Mouse (Mus musculus) left cerebral cortex, adult 8-10 months (tissue): ENCODE results near the gene Nfib. TPM values are rescaled to one million over a fixed set of nuclear protein-coding genes. Genes with fewer than 3 reads are reported as not detected.
"Not testable (repeated sequence)": the region's sequence is repeated elsewhere in the genome, so short reads cannot be mapped to it uniquely, and the experiment has no call there.

Experiments
- DNase-seq, 2 experiments: peaks; one replicate each; pipeline ENCODE4 v3.0.0; 2022; ENCODE audit warnings: low spot score in 2 of 2
- total RNA-seq, 4 experiments: library from RNA; stranded (reverse); gene quantifications; 2 replicates each; pipeline ENCODE4 v1.2.4; 2022

The Nfib gene
- total RNA-seq, 4 experiments from 2014 or later: 70.7 to 94.9 (median 78.3) TPM

DNA sequence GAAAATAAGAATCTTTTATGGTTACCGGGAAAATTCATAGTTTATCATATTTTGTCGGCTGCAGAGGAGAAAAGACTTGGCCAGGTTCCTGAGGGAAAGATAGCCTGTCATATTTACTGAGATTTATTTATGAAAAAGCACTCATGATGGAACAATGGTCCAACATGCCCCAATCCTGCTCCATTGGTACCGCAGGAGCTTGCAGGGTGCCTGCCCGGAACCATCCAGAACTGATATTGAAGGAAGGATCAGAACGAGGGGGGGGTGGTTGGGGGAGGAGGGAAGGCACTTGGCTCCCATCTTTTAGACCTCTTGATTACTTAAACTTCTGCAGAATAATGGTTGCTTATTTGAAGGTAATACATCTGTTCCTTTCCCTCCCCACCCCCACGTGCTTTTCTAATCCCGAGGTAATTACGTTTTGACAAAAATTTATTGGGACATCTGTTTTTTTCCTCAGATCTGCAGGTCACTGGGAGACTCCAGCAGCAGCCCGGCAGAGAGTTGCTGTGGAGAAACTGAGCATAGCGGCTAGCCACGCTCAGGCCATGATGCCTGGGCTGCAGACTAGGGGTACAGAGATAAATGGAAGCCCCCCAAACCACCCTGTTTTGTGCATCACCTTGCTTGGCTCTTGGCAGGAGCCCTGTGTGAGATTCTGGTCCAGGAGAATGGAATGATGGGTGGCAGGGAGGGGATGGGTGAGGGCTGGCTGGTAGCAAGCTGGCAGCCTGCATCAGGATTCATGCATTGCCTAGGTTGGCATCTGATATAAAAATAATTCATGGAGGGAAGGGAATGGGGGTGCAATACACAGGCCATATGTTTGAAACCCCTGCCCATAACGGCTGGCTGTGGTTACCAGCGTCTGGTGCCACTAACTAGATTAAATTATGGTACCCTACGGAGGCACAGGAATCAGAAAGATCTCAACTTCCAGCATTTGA lies 437.4 kb downstream of the Nfib start:
- DNase-seq: no peak

DNA sequence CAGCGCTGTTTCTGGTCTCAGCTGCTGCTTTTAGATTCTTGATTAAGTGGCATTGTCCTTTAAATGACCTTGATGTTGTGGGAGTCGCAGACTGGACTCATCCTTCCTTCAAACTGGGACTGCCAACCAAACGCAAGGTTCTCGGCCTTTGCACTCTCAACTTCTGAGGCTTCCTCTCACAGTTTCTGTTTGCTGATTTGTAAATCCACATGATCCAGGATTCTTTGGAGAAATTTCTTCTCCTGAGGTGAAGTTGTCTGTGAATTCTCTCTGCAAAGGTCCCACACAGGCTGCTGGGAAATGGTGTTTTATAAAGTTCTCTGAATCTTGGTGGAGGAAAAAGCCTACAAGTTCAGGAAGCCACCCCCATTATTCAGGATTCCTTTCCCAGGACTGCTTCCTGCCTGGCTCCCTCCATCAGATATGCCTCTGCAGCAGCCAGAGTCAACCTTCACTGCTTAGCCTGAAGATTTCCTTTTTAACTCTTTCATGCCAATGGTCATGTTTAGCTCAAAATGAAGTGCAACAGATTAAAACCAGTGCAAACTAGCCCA lies 439.4 kb downstream of the Nfib start:
- DNase-seq: no peak

DNA sequence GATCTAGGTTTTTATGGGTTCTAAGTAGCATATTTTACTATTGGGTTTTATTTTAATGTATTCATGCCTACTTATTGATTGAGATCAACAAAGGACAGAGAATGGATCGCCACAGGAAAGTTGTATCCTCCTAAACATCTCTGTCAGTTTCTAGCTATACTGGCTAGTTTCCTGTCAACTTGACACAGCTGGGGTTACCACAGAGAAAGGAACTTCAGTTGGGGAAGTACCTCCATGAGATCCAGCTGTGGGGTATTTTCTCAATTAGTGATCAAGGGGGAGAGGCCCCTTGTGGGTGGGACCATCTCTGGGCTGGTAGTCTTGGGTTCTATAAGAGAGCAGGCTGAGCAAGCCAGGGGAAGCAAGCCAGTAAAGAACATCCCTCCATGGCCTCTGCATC lies 447.0 kb downstream of the Nfib start:
- DNase-seq: not testable (repeated sequence)

GRCm38 (mm10) chr4:82252054-82252453 lies 453.5 kb downstream of the Nfib start:
- DNase-seq: no peak

GRCm38 (mm10) chr4:82250355-82250659 lies 455.2 kb downstream of the Nfib start:
- no peak for DNase-seq

DNA sequence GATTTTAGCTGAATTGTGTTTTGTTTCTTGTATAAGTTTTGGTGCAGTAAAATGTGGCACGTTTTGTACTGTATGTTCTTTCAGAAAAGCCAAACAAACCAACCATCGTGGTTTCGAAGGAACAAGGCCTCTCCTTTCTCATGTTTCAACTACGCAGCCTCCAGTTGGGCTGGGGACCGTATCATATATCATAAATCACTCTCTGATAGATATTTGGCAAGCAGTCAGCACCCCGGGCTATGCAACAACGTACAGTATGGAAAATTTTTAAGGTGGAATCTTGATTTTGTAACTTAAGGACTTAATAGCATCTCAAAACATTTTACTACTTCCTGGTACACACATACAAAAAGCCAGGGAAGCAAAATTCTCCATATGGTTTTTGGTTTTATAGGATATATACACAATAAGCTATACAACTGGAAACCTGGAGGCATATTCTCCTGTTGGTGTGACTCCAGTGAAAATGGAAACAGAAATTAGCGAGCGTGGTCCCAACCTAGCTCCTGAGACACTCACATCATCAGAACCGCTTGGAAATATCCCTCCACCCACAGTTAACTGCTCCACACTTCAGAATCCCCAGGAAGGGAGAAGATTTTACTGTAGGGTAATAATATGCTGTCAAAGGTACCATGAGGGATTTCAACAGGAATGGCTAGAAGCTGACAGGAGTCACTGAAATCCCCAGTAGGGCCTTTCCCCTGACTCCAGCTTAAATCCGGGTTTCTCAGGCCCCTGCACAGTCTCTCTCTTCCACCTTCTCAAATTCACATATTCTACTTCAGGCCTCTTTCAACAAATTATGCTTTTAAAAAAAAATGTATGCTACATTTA lies 455.8 kb downstream of the Nfib start:
- DNase-seq: no peak

GRCm38 (mm10) chr4:82248961-82249360 lies 456.6 kb downstream of the Nfib start:
- no peak for DNase-seq

DNA sequence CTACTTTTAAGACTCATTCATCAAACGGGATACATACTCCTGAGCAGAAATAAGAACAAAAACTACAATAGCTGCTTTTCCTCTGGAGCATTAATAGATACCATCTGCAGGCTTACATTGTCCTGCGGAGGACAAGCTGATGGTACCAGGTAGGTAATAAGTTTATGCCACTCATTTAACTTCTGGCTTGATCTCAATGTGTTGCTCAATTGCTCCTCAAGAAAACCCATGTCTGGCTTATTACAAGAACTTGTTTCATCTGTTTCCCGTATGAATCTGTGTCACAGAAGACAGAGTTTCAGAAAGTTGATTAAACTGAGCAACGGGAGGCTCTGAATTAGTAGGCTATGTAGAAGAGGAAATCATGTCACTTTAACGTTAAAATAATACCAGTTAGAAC lies 457.5 kb downstream of the Nfib start:
- DNase-seq: no peak

- DNase-seq: no peak
These were observed 459.3 kb downstream of the Nfib start for GRCm38 (mm10) chr4:82246290-82246689.

Other genes with a start within 250 kb of the Nfib start
- 10 to 100 TPM; 49.9 to 65.6 (median 58.2) TPM for gene Zdhhc21, start 154.2 kb upstream of the Nfib start, total RNA-seq
- under 1 TPM in 3 of 4 experiments, not detected in 1; 0.28 to 0.89 (median 0.37) TPM for gene Cer1, start 179.4 kb upstream of the Nfib start, total RNA-seq